Mouse (Mus musculus) ES-E14 (cell line): ENCODE data around the gene Meox1.

Experiments
- HCFC1 ChIP-seq: IDR thresholded peaks from 2 replicates; pipeline ENCODE4 v1.6.1; 2012; ENCODE audit warnings: low read length, inconsistent platforms, borderline replicate concordance; ENCODE audit not compliant: insufficient read depth
- ZC3H11A ChIP-seq: IDR thresholded peaks from 2 replicates; pipeline ENCODE4 v1.6.1; 2012; ENCODE audit warnings: low read depth, mild to moderate bottlenecking, inconsistent platforms, low read length, borderline replicate concordance

DNA sequence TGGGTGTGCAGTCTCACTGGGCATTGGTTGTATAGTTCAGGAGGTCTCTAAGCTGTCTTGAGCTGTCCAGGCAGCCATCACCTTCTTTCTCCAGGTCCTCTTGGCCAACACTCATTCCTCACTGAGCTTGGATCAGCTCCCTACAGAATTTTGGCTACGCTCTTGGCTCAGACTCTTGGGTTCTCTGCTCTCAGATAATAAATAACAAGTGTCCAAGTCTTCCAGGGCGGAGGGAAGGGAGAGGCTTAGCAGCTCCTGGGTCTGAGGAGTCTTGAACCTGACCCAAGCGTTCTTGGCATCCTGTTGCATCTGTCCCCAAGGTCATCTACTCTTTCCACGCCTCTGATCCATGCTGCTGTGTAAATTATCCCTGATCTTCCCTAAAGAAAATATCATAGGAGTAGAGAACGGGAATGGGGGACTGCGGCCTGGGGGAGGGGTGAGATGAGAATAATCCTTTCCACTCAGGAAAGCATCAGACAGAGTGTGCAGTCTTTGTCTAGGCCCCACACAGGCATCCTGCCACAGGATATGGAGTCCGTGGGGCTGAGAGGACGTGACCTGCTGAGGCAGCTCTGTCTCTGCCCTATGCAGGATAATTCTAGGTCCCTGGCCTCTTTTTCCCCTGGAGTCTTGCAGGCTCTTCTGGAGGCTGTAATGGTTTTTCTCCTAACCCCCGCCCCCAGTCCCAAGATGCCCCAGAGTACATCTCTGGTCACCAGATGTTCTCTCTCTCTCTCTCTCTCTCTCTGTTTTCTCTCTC is 38.0 kb downstream of the Meox1 start:
- TF ChIP-seq ZC3H11A: no peak
- no peak for TF ChIP-seq HCFC1
